Mouse (Mus musculus): ENCODE results near the gene Smim24. TPM values are rescaled to one million over a fixed set of nuclear protein-coding genes. Genes with fewer than 3 reads are reported as not detected.
A peak's percentile ranks its signal among the peaks of the same experiment; 100 is the strongest.

Gene Smim24
- total RNA-seq, 2 experiments from 2014 or later, result 1.1 to 1.2 TPM

DNA sequence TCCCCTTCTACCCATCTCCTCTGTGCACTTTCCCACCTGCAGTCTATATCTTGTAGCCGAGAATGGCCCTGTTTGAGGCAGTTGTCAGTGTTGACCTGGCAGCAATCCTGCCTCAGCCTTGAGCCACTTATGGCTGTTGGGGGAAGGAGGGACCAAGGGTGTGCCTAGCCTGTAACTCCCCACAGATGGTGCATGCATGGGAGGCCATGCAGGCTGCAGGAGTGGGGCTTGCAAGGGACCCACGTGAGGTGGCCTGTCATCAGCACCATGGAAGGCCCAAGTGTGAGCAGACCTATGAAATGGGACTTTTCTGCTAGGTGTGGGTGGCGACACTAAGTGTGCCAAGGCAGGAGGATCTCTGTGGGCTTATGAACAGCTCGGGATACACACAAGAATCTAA, 27.8 kb upstream of the Smim24 start:
- no peak for DNase-seq (ENCODE audit: low spot score in 2 of 2)

DNA sequence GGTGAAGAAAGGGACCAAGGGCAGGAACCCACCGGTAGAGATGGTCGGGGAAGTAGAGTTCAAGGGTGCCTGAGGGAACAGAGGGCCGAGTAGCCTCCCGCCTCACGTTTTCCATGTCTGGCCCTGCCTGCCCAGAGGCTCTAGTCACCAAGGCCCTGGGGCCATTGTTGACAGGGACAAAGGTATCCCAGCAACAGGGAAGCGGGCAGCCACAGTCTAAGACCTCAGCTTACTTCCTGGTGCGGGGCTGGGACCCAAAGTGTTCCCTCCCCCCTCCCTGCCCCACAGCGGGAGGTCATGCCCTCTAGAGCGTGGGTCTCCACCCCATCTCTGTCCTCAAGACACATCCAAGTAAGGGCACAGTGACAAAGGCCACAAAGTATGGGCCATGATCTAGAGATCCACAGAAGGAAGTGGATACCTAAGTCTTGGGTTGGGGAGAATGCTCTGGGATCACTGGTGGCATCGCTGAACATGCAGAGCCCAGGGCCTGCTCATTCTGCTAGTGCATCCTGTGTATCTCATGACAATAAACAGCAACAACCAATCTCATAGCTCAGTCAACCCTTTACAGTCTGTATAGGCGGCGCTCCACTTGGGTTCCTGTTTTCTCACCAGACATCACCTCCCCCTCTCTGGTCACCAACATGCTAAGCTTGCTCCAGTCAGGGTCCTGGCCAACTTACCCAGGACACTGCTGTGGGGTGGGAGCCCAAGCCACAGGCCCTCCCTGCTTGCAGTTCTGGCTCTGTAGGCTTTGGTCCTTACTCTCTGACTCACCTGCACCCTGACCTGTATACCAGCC, 27.0 kb upstream of the Smim24 start, which contains the start of gene 4930404N11Rik:
TSS of gene 4930404N11Rik (minus strand) at position 145 of the 805 bp plus-strand sequence.
- DNase-seq (ENCODE audit: low spot score in 2 of 2), result no peak

GRCm38 (mm10) chr10:81366477-81367206, 26.2 kb upstream of the Smim24 start:
- no peak for DNase-seq (ENCODE audit: low spot score in 2 of 2)

- DNase-seq (ENCODE audit: low spot score in 2 of 2), result no peak
Observed at GRCm38 (mm10) chr10:81367207-81367495, 25.7 kb upstream of the Smim24 start.

DNA sequence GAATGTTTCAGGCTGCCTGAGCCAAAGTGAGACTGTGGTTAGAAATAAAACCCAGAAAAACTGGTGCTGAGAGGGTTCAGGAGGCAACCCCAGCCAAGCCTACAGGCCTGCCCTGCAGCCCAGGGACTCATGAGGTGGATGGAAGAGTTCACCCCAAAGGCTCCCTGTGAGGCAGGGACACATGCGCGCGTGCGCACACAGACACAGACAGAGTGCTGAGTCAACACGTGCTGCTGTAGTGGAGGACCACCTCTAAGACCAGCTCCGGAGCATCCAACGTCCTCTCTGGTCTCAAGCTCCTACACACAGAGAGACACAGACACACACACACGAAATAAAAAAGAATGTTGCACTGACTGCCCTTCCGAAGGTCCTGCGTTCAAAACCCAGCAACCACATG, 17.5 kb upstream of the Smim24 start:
- DNase-seq (ENCODE audit: low spot score in 2 of 2), result no peak

DNA sequence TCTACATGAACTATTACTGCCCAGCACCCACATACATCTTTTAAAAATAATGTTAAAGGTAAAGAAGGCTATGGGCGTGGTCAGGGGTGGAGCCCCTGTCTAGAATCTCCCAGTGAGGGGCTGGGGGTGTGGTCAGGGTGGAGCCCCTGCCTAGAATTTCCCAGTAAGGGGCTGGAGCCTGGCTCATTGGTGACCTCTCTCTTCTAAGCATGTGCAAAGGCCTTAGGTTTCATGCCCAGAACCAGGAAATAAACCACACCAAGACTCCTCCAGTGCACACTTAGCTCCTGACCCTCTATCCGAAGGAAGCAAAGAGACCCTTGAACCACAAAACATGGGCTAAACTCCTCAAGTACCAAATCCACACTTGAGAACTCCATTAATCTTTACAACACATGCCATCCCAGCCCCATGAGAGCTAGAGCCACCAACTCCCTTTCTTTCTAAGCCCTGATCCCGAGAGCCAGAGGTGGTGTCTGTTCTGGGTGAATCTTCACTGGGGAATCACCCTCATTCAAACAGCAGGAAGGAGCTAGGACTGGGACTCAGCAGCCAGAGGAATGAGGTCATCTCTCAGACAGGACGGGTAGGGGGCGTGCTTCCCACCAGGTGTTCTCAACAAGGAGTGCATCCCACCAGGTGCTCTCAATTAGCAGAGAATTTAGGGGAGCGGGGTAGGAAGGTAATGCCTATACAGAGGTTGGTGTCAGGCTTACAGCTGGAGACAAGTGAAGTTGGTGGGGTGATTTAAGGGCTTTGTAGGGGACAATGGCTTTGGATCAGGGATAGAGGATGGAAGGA, 16.1 kb upstream of the Smim24 start:
- no peak for DNase-seq (ENCODE audit: low spot score in 2 of 2)

DNA sequence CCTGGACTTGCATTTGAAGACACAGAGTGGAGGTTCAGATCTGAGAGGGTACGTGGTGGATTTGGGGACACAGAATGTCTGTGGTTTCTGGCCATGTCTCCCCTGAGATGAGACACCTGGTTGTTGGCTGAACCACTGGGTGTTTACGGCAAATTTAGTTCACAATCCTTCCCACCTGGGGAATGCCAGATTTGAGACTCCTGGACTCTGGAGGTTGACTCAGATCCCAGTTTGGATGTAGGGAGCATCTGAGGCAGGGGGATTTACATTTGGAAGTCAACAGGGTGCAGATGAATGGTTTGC, 15.5 kb upstream of the Smim24 start:
- DNase-seq (ENCODE audit: low spot score in 2 of 2), result no peak

- DNase-seq (ENCODE audit: low spot score in 2 of 2), result no peak
Observed at GRCm38 (mm10) chr10:81377793-81378552, 14.9 kb upstream of the Smim24 start, which contains the start of gene Fzr1. Gene Fzr1, minus strand, starts transcription at chr10:81378516.

- DNase-seq (ENCODE audit: low spot score in 2 of 2), result peak; percentile 100
Observed at GRCm38 (mm10) chr10:81378553-81379182, 14.2 kb upstream of the Smim24 start.

DNA sequence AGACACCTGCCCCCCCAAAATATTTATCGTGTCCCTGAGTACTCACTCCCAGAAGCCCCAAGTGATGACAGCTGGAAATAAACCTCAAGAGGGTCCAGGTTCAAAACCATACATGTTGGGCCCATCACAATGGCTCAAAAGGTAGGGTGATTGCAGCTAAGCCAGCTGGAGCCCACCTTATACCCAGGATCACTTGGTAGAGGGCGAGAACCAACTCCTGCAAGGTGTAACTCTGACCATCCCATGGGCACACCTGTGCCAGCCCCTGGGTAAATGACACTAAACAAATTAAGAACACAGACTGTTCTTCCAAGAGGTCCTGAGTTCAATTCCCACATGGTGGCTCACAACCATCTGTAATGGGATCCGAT, 13.7 kb upstream of the Smim24 start:
- DNase-seq (ENCODE audit: low spot score in 2 of 2), result no peak

GRCm38 (mm10) chr10:81379809-81380378, 13.0 kb upstream of the Smim24 start:
- no peak for DNase-seq (ENCODE audit: low spot score in 2 of 2)

DNA sequence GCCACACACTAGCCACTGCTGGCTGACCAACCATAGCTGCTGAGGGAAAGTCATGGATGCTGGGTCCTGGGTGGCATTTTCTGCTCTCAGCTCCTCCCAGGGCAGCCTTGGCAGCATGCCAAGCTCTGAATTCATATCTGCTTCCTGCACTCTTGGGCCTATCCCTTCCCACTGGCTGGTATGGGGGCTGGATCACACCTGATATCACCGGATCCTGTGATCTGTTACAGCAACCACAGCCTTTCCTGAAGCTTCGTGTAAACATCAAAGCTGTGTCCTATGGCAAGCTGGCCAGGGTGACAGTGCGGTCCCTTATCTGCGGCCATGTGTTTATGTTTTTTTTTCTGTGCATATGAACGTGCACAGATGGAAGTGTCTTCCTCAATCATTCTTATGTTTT, 10.8 kb upstream of the Smim24 start:
- no peak for DNase-seq (ENCODE audit: low spot score in 2 of 2)

DNA sequence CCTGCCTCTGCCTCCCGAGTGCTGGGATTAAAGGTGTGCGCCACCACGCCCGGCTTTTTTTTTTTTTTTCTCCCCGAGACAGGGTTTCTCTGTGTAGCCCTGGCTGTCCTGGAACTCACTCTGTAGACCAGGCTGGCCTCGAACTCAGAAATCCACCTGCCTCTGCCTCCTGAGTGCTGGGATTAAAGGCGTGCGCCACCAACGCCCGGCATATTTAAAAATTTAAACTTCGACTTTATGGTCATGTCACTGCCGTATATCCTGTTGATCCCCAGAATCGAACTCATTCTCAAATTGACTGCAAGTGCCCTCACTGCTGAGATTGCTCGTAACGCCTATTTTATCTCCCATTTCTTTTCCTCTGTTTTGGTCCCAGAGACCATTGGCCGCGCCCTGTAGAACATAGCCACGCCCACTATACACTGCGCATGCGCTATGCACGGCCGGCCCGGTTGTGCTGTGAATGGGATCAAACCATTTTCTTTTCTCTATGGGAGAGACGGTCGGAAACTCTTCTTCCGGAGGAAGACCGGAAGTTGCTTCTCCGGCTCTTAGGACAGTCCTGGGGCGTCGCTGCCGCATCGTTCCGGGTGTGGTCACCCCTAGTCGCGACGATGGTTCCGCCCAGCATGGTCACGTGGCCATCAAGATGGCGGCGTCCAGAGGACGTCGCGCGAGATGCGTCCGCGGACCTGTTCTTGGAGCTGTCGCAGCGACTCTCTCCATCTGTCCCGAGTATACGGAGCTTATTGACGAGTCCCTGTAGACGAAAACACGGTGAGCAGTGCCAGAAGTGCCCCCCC, 8.8 kb upstream of the Smim24 start, which contains the start of the genes Dohh and Gm48551:
TSS of gene Dohh (plus strand) at position 627 of the 803 bp plus-strand sequence.
TSS of gene Gm48551 (plus strand) at position 665 of the 803 bp plus-strand sequence.
- DNase-seq (ENCODE audit: low spot score in 2 of 2), result peak; percentile 99

- no peak for DNase-seq (ENCODE audit: low spot score in 2 of 2)
Observed at GRCm38 (mm10) chr10:81384605-81384982, 8.3 kb upstream of the Smim24 start.

DNA sequence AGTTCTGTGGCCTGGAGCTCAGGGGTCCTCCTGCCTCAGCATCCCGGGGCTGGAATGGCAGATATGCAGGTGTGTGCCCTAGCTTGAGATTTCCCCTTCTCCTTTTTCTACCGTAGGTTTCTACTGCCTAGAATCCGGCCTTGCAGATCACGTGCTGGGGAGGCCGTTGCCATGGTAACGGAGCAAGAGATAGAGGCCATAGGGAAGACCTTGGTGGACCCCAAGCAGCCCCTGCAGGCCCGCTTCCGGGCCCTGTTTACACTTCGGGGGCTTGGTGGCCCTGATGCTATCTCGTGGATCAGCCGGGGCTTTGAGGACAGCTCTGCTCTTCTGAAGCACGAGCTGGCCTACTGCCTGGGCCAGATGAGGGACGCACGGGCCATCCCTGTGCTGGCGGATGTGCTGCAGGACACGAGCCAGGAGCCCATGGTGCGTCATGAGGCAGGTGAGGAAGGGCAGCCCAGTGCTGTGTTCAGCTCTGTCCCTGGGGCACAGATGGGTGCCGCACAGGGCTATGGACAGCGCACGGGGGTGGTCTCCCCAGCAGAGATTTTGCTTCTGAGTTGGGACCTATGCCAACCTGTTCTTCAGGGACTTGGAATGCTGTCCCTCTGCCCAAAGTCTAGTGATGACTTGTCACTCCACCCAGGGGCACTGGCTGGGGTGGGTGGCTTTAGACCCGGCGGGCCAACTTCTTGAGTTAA, 7.1 kb upstream of the Smim24 start:
- DNase-seq (ENCODE audit: low spot score in 2 of 2), result no peak

GRCm38 (mm10) chr10:81387716-81388115, 5.1 kb upstream of the Smim24 start:
- DNase-seq (ENCODE audit: low spot score in 2 of 2), result no peak

DNA sequence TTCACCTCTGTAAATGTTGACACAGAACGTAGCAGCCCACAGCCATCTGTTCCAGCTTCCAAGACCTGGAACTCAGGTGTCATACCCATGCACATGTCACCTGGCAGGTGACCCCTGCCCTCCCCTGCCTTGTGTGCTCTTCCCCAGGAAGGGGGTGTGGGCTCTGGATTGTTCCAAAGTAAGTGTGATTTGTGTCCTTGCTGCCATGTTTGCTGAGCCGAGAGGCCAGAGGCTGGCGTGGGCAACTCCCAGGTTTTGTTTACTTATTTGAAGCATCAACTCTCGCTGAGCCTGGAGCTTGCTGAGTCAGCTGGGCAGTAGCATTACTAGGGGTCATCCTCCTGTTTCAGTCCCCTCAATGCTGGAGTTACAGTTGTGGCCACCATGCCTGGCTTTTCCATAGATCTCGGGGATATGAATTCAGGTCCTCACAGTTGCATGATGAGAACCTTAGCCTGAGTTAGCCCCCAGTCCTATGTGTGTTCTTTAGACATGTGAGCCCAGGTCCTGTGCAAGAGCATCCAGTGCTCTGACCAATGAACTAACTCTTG, 4.3 kb upstream of the Smim24 start, which contains the start of gene Gm48552:
TSS of gene Gm48552 (plus strand) at position 501 of the 551 bp plus-strand sequence.
- DNase-seq (ENCODE audit: low spot score in 2 of 2), result no peak

DNA sequence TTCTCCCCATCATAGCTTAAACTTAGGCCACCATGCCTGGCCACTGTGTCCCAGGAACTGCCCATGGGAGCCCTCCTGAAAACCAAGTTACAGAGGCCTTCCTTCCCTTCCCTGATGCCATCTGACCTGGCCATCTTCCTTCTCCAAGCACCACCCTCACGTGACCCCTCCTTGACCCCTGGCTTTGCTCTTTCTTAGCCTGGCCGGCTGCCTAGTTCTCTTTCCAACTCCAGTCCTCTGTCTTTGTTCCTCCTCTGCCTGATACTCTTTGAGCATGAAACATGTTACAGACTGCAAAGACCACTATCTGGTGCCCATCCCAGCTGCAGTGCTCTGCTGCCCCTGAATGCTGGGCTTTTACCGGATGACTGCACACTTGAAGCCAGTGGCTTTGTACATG, 3.5 kb upstream of the Smim24 start:
- DNase-seq (ENCODE audit: low spot score in 2 of 2), result no peak
